Mouse (Mus musculus) testis, postnatal 10 days (tissue): ENCODE results near the gene Cuedc1.

Experiments
- DNase-seq: peaks from one replicate; pipeline ENCODE4 v3.0.0; 2021; ENCODE audit warnings: low spot score

The Cuedc1 gene

GRCm38 (mm10) chr11:88148015-88148637 is 50.3 kb downstream of the Cuedc1 start:
- no peak for DNase-seq

GRCm38 (mm10) chr11:88148638-88149279 is 50.9 kb downstream of the Cuedc1 start:
- peak; percentile 60 for DNase-seq

GRCm38 (mm10) chr11:88151379-88152155 is 53.7 kb downstream of the Cuedc1 start:
- no peak for DNase-seq

- no peak for DNase-seq
Observed at GRCm38 (mm10) chr11:88153880-88154279, 56.0 kb downstream of the Cuedc1 start.

GRCm38 (mm10) chr11:88154500-88154899 is 56.6 kb downstream of the Cuedc1 start:
- no peak for DNase-seq

GRCm38 (mm10) chr11:88155451-88155850 is 57.6 kb downstream of the Cuedc1 start:
- no peak for DNase-seq

GRCm38 (mm10) chr11:88155998-88156397 is 58.1 kb downstream of the Cuedc1 start:
- DNase-seq, result no peak

- no peak for DNase-seq
Observed at GRCm38 (mm10) chr11:88156403-88156802, 58.5 kb downstream of the Cuedc1 start.

GRCm38 (mm10) chr11:88158842-88159246 is 61.0 kb downstream of the Cuedc1 start:
- DNase-seq, result peak; percentile 66

- no peak for DNase-seq
Observed at GRCm38 (mm10) chr11:88159389-88159788, 61.5 kb downstream of the Cuedc1 start.

- no peak for DNase-seq
Observed at GRCm38 (mm10) chr11:88160316-88160715, 62.5 kb downstream of the Cuedc1 start.

GRCm38 (mm10) chr11:88161051-88161581 is 63.3 kb downstream of the Cuedc1 start:
- DNase-seq, result peak; percentile 73

GRCm38 (mm10) chr11:88161651-88162362 is 63.9 kb downstream of the Cuedc1 start:
- DNase-seq, result peak; percentile 96

GRCm38 (mm10) chr11:88162740-88163139 is 64.9 kb downstream of the Cuedc1 start:
- DNase-seq, result no peak

GRCm38 (mm10) chr11:88164213-88164723 is 66.4 kb downstream of the Cuedc1 start:
- DNase-seq, result no peak

- DNase-seq, result peak; percentile 84
Observed at GRCm38 (mm10) chr11:88164801-88165377, 67.0 kb downstream of the Cuedc1 start.

GRCm38 (mm10) chr11:88165683-88166364 is 68.0 kb downstream of the Cuedc1 start:
- DNase-seq, result no peak

- DNase-seq, result no peak
Observed at GRCm38 (mm10) chr11:88166471-88166870, 68.6 kb downstream of the Cuedc1 start.

- DNase-seq, result no peak
Observed at GRCm38 (mm10) chr11:88168611-88169010, 70.8 kb downstream of the Cuedc1 start.

GRCm38 (mm10) chr11:88169531-88170040 is 71.7 kb downstream of the Cuedc1 start:
- DNase-seq, result no peak

GRCm38 (mm10) chr11:88170606-88171005 is 72.7 kb downstream of the Cuedc1 start:
- no peak for DNase-seq
